Mouse (Mus musculus) forebrain, postnatal 0 days (tissue): Measurements from ENCODE around the gene Nox3. TPM values are rescaled to one million over a fixed set of nuclear protein-coding genes. Genes with fewer than 3 reads are reported as not detected.

Experiments
- ATAC-seq: fragments of 200-750 bp; cut with Nextera tagmentation; 2 replicates; pipeline ENCODE4 v1.8.0; 2017; ENCODE audit warnings: mild to moderate bottlenecking, moderate library complexity
- DNase-seq: peaks from one replicate; pipeline ENCODE4 v3.0.0-alpha.2; 2015
- H3K27ac ChIP-seq: fragments of 300-500 bp; sonication (generic); 2 replicates; pipeline ENCODE4 v1.5.1; 2014; ENCODE audit warnings: low read depth, mild to moderate bottlenecking, antibody characterized with exemption, low read length, moderate library complexity, mixed read lengths
- H3K27me3 ChIP-seq: fragments of 300-500 bp; sonication (generic); 2 replicates; pipeline ENCODE4 v1.6.1; 2014; ENCODE audit warnings: mild to moderate bottlenecking, low read length, mixed read lengths; ENCODE audit not compliant: insufficient read depth
- H3K36me3 ChIP-seq: fragments of 300-500 bp; sonication (generic); 2 replicates; pipeline ENCODE4 v1.6.1; 2014; ENCODE audit warnings: mild to moderate bottlenecking, moderate library complexity; ENCODE audit not compliant: insufficient read depth
- H3K4me1 ChIP-seq: fragments of 300-500 bp; sonication (generic); 2 replicates; pipeline ENCODE4 v1.6.1; 2014; ENCODE audit warnings: antibody characterized with exemption; ENCODE audit not compliant: insufficient read depth
- H3K4me2 ChIP-seq: fragments of 300-500 bp; sonication (generic); 2 replicates; pipeline ENCODE4 v1.6.1; 2014; ENCODE audit warnings: low read depth, mild to moderate bottlenecking, moderate library complexity
- H3K4me3 ChIP-seq: fragments of 300-500 bp; sonication (generic); 2 replicates; pipeline ENCODE4 v1.5.1; 2014; ENCODE audit warnings: low read depth, low read length, mixed read lengths
- H3K9ac ChIP-seq: fragments of 300-500 bp; sonication (generic); 2 replicates; pipeline ENCODE4 v1.6.1; 2014; ENCODE audit warnings: mild to moderate bottlenecking
- H3K9me3 ChIP-seq: fragments of 300-500 bp; sonication (generic); 2 replicates; pipeline ENCODE4 v1.6.1; 2016; ENCODE audit warnings: low read length
- CTCF ChIP-seq: sonication (generic); IDR thresholded peaks from 2 replicates; pipeline ENCODE4 v1.5.1; 2016; ENCODE audit warnings: antibody characterized with exemption, control low read depth, low read depth
- WGBS: fragments of 180-500 bp; shearing (Covaris S2); extraction: QIAGEN DNeasy Blood & Tissue Kit; methylation state at CpG from one replicate; pipeline ENCODE4 v1.1.7; 2014; 5-methylcytosine and 5-hydroxymethylcytosine counted together
- polyA plus RNA-seq: library from polyadenylated mRNA; unstranded; fragments of >200 nt; fragmentation: Nextera tagmentation; extraction: Ambion mirVana; gene quantifications from 2 replicates; pipeline ENCODE4 v1.2.1, GENCODE M21; 2015
- total RNA-seq: library from RNA; depleted of rRNA; stranded (reverse); fragments of >200 nt; gene quantifications from 2 replicates; pipeline ENCODE4 v1.2.3, GENCODE M21; 2014; rRNA removed

Nox3 gene
- total RNA-seq (not detected in 2 replicates), polyA plus RNA-seq (not detected in 2 replicates)

DNA sequence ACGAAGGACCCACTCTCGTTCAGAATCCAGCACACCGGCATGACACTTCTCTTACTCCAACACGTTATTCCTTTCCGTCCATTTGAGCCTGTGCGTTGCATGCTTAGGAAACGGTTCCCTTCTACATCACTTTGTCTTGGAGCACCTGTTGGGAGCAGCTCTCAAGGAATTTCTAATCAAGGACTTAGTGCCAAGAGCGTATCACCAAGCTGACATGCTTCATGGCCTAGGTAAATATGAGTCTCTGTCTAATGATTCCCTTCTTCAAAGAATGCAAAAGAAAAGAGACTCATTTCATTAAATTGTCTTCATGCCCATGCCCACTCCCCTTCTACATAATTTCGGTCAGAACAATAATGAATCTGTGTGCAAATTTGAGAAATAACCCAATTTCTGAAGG lies at the start of gene Nox3:
Gene Nox3, minus strand, starts transcription at position 101 of the 400 bp plus-strand sequence.
- H3K27me3 ChIP-seq = no peaks in the 10 kb centered on the region
- H3K4me3 ChIP-seq = no peak within 1 kb of the TSS
- H3K4me1 ChIP-seq = no peaks in the 10 kb centered on the region; the same call in 1 of the 2 replicates
- no peak within 1 kb of the TSS for H3K9ac ChIP-seq
- H3K9me3 ChIP-seq = no peaks in the 10 kb centered on the region
- no peaks in the 10 kb centered on the region for H3K36me3 ChIP-seq
- DNase-seq (no peak), ATAC-seq (no peak)
- WGBS = 95% methylated on average over 9 of the region's 9 CpGs
- no peak within 1 kb of the TSS for H3K27ac ChIP-seq
- TF ChIP-seq CTCF = no peak
- H3K4me2 ChIP-seq = no peak within 1 kb of the TSS

GRCm38 (mm10) chr17:3744402-3744801 lies 48.3 kb upstream of the Nox3 start:
- Histone ChIP-seq H3K4me1 (no peaks in the 10 kb centered on the region), H3K27me3 (no peaks in the 10 kb centered on the region), H3K9me3 (no peaks in the 10 kb centered on the region), H3K4me3 (no peak overlapping the region), H3K9ac (no peak overlapping the region), H3K36me3 (no peaks in the 10 kb centered on the region), H3K4me2 (no peak overlapping the region), H3K27ac (no peak overlapping the region)
- ATAC-seq = no peak
- no peak for DNase-seq
- TF ChIP-seq CTCF = no peak
- WGBS = 79% methylated on average over 2 of the region's 2 CpGs

- Histone ChIP-seq H3K4me2 (no peak overlapping the region), H3K9me3 (no peaks in the 10 kb centered on the region), H3K4me1 (no peaks in the 10 kb centered on the region), H3K27me3 (no peaks in the 10 kb centered on the region), H3K27ac (no peak overlapping the region), H3K36me3 (no peaks in the 10 kb centered on the region), H3K4me3 (no peak overlapping the region), H3K9ac (no peak overlapping the region)
- WGBS = 45% methylated on average over 2 of the region's 2 CpGs
- no peak for TF ChIP-seq CTCF
- peak; percentile 9 for DNase-seq
- ATAC-seq = no peak; the same call in 1 of the 2 replicates
These were observed 40.9 kb upstream of the Nox3 start for GRCm38 (mm10) chr17:3736936-3737335.

GRCm38 (mm10) chr17:3734286-3734685 lies 38.2 kb upstream of the Nox3 start:
- no peaks in the 10 kb centered on the region for H3K9me3 ChIP-seq
- no peaks in the 10 kb centered on the region for H3K4me1 ChIP-seq
- no peak for DNase-seq
- H3K27ac ChIP-seq = no peak overlapping the region
- H3K27me3 ChIP-seq = no peaks in the 10 kb centered on the region
- no peak overlapping the region for H3K9ac ChIP-seq
- H3K4me2 ChIP-seq = no peak overlapping the region
- no peaks in the 10 kb centered on the region for H3K36me3 ChIP-seq
- TF ChIP-seq CTCF = no peak
- no peak overlapping the region for H3K4me3 ChIP-seq
- ATAC-seq = no peak

GRCm38 (mm10) chr17:3705350-3705930 lies 9.4 kb upstream of the Nox3 start:
- TF ChIP-seq CTCF = no peak
- no peak overlapping the region for H3K27ac ChIP-seq
- H3K4me3 ChIP-seq = no peak overlapping the region
- ATAC-seq = no peak
- no peaks in the 10 kb centered on the region for H3K36me3 ChIP-seq
- H3K9me3 ChIP-seq = no peaks in the 10 kb centered on the region
- 0 out of 2 replicates have a peak, but pooled peaks cover 2% of the 10 kb centered on the region for H3K4me1 ChIP-seq
- no peak overlapping the region for H3K4me2 ChIP-seq
- H3K9ac ChIP-seq = no peak overlapping the region
- H3K27me3 ChIP-seq = no peaks in the 10 kb centered on the region
- DNase-seq = no peak
- WGBS = 96% methylated on average over 1 of the region's 1 CpGs

GRCm38 (mm10) chr17:3702320-3702719 lies 6.3 kb upstream of the Nox3 start:
- WGBS = 39% methylated on average over 3 of the region's 3 CpGs
- TF ChIP-seq CTCF = no peak
- Histone ChIP-seq H3K27ac (no peak overlapping the region), H3K9me3 (no peaks in the 10 kb centered on the region), H3K27me3 (no peaks in the 10 kb centered on the region), H3K36me3 (no peaks in the 10 kb centered on the region), H3K4me3 (no peak overlapping the region), H3K4me1 (0 out of 2 replicates have a peak, but pooled peaks cover 2% of the 10 kb centered on the region), H3K9ac (no peak overlapping the region), H3K4me2 (no peak overlapping the region)
- DNase-seq (peak; percentile 26), ATAC-seq (peak; percentile 62)

DNA sequence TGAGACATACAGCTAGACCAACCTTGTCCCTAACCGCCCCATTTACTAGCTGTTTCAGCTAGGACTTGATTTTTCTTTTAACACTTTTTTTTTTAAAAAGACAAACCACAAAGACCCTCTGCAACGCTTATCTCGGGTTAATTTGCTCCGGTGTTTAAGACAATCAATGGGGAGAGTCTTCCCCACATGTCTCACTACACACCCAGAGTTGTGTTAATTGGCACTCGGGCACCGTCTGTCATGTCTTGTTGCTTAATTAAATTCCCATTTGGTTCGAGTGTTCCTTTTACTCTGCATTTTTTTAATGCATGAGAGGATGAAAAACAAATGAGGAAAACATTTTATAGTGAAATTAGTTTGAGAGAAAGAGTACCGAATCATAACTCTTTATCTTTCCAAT lies 3.2 kb downstream of the Nox3 start:
- no peaks in the 10 kb centered on the region for H3K36me3 ChIP-seq
- H3K9me3 ChIP-seq = no peaks in the 10 kb centered on the region
- no peak for TF ChIP-seq CTCF
- DNase-seq (no peak), ATAC-seq (no peak)
- H3K4me2 ChIP-seq = no peak overlapping the region
- H3K27ac ChIP-seq = no peak overlapping the region
- no peak overlapping the region for H3K9ac ChIP-seq
- H3K4me1 ChIP-seq = no peaks in the 10 kb centered on the region; the same call in 1 of the 2 replicates
- 25% methylated on average over 8 of the region's 8 CpGs for WGBS
- no peaks in the 10 kb centered on the region for H3K27me3 ChIP-seq
- no peak overlapping the region for H3K4me3 ChIP-seq
